Mouse (Mus musculus): Measurements from ENCODE around the gene Cdh18. TPM values are rescaled to one million over a fixed set of nuclear protein-coding genes. Genes with fewer than 3 reads are reported as not detected.

Cdh18 gene
- total RNA-seq, 2 experiments from 2014 or later, result not detected

DNA sequence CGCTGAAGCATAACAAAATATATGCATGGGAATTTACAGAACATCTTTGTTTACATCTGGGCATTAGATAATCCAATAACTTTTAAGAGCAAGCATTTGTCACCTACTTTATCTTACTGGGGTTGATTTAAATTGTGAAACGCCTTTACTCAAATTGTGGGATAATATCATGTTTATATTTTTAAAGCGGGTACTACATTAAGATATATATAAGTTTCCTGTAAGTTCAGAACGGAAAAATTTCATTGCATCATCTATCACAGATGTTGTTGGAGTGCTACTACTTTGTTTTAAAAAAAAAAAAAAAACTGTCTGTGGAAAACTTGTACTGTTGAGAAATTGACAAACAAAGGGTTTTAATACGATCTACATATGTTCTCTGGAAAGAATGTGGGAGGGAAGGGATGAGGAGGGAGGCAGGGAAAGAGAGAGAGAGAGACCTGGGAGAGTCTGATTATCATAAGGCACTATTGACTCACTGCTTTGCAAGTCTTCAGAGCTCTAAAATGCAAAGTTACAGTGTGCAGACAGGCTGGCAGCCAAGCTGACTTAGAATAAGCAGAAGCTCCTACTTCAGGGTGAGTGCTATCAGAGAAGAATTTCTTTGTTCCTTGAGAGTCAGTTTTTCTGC lies 867.7 kb downstream of the Cdh18 start:
- ATAC-seq (replicated peaks; ENCODE audit: low FRiP score, low TSS enrichment, poor library complexity, severe bottlenecking), result no peak

GRCm38 (mm10) chr15:23418158-23418557 lies 869.3 kb downstream of the Cdh18 start:
- ATAC-seq (replicated peaks; ENCODE audit: low FRiP score, low TSS enrichment, poor library complexity, severe bottlenecking), result no peak

DNA sequence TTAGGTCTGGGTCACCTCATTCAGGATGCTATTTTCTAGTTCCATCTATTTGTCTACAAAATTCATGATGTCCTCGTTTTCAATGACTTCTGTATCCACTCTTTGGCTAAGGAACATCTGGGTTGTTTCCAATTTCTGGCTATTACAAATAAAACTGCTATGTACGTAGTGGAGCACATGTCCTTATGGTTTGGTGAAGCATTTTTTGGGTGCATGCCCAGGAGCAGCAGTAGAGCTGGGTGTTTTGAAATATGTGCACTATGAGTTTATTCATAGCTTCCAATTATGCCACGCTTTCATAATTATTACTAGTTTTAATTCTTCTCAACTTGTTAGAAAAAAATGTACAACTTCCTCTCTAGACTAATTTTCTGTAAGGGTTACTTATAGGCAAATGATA lies 871.2 kb downstream of the Cdh18 start:
- no peak for ATAC-seq (replicated peaks; ENCODE audit: low FRiP score, low TSS enrichment, poor library complexity, severe bottlenecking)

- ATAC-seq (replicated peaks; ENCODE audit: low FRiP score, low TSS enrichment, poor library complexity, severe bottlenecking), result no peak
Measured at GRCm38 (mm10) chr15:23430021-23430420, 881.2 kb downstream of the Cdh18 start.

DNA sequence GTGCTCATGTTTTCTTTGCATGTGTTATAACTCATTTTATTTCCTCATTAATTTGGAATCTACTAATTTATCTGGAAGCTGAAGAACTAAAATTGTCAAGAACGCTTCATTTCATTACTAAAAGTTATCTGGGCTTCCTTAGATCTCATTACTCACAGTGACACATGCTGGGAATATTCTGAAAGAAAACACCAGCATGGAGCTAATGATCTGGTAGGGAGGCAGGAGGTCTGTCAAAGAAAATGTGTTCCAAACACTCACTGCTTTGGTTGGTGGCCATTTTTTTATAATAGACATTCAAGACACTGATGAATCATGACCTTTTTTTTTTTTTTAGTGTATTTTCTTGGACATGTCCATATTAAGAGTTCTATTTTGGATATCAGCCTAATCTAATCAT lies 899.7 kb downstream of the Cdh18 start:
- ATAC-seq (replicated peaks; ENCODE audit: low FRiP score, low TSS enrichment, poor library complexity, severe bottlenecking), result no peak

DNA sequence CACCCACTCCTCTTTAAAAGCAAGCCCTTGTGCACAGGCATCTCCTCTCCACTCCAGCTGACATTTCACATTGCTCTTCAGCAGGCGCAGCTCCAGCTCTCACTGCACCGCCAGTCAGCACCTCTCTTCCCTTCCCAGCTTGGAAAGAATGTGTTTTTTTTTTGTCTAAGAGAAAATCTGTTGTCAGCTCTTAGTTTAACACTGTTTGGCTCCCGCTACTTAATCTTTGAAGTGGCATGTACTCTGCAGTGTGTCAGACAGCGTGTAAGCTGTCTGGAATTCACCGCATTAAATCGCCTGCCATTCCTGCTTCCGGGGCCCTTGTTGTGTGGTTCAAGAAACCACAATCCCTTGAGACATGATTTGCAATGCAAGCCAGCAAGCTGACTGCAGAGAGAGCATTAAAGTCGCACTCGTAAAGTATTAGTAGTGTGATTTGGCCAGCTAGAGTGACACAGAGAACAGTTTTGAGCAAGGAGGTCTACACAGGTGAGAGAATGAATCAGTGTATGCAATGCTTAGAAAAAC lies 903.3 kb downstream of the Cdh18 start:
- no peak for ATAC-seq (replicated peaks; ENCODE audit: low FRiP score, low TSS enrichment, poor library complexity, severe bottlenecking)

- ATAC-seq (replicated peaks; ENCODE audit: low FRiP score, low TSS enrichment, poor library complexity, severe bottlenecking), result no peak
Measured at GRCm38 (mm10) chr15:23453331-23453730, 904.5 kb downstream of the Cdh18 start.

- no peak for ATAC-seq (replicated peaks; ENCODE audit: low FRiP score, low TSS enrichment, poor library complexity, severe bottlenecking)
Measured at GRCm38 (mm10) chr15:23455344-23455743, 906.5 kb downstream of the Cdh18 start.

GRCm38 (mm10) chr15:23457401-23457800 lies 908.6 kb downstream of the Cdh18 start:
- ATAC-seq (replicated peaks; ENCODE audit: low FRiP score, low TSS enrichment, poor library complexity, severe bottlenecking), result no peak

- ATAC-seq (replicated peaks; ENCODE audit: low FRiP score, low TSS enrichment, poor library complexity, severe bottlenecking), result no peak
Measured at GRCm38 (mm10) chr15:23470527-23471475, 922.0 kb downstream of the Cdh18 start.

DNA sequence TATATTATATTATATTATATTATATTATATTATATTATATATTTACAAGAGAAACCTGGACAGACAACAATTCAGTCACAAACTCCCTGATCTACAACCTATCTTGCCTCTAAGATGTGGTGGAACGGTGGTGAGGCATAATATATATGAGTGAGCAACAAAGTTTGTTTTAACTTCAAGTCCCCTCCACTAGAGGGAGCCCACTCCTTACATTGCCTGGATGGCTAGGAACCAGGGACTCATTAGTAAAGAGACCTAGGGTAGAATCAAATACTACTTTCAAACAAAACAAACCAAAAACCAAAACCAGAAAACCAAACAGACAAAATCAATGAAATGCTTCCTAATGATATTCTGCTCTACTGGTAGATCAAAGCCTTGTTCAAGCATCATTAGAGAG lies 937.5 kb downstream of the Cdh18 start:
- no peak for ATAC-seq (replicated peaks; ENCODE audit: low FRiP score, low TSS enrichment, poor library complexity, severe bottlenecking)

DNA sequence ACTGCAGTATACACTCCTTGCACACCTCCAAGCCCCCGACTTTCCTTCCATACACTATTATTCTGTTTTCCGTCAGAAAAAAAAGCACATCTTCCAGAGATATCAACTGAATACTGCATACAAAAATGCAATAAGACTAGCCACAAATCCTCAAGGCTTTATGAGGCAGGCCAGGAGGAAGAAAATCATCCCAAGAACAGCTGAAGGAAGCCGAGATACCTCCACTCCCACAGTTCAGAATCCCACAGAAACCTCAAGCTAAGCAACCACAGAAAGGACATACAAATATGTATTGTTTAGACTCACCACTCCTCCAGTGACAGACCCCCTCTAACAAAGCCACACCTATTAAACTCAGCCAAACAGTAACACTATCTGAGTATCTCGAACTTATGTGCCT lies 957.7 kb downstream of the Cdh18 start:
- no peak for ATAC-seq (replicated peaks; ENCODE audit: low FRiP score, low TSS enrichment, poor library complexity, severe bottlenecking)

GRCm38 (mm10) chr15:23509694-23510093 lies 960.9 kb downstream of the Cdh18 start:
- no peak for ATAC-seq (replicated peaks; ENCODE audit: low FRiP score, low TSS enrichment, poor library complexity, severe bottlenecking)

GRCm38 (mm10) chr15:23515786-23516185 lies 967.0 kb downstream of the Cdh18 start:
- no peak for ATAC-seq (replicated peaks; ENCODE audit: low FRiP score, low TSS enrichment, poor library complexity, severe bottlenecking)

DNA sequence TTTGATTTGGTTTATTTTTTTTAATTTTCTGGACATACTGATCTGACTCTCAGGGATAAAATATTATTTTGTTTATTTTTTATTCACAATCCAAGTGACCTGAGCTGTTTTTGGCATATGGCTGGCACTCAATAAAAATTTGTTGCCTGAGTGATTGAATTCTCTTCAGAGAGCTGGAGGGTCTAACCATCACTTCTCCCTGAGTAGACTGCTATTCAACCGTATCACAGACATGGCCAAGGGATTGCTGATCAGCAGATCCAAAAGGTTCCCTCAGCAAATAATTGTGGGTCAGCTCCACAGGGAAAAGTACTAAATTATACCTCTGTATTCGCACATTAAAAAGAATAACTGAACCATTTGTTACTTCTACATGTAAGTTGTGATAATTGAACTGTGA lies 969.3 kb downstream of the Cdh18 start:
- ATAC-seq (replicated peaks; ENCODE audit: low FRiP score, low TSS enrichment, poor library complexity, severe bottlenecking), result no peak

Measured in megakaryocyte-erythroid progenitor cell, adult 5-6 weeks (primary cell).